Mouse (Mus musculus): ENCODE measurements around the gene Hnrnph1. TPM values are rescaled to one million over a fixed set of nuclear protein-coding genes. Genes with fewer than 3 reads are reported as not detected.
"Not testable (repeated sequence)": the region's sequence is repeated elsewhere in the genome, so short reads cannot be mapped to it uniquely, and the experiment has no call there.

The Hnrnph1 gene
- polyA plus RNA-seq (2012; rRNA removed): 43.2 and 51.7 TPM in 2 replicates

DNA sequence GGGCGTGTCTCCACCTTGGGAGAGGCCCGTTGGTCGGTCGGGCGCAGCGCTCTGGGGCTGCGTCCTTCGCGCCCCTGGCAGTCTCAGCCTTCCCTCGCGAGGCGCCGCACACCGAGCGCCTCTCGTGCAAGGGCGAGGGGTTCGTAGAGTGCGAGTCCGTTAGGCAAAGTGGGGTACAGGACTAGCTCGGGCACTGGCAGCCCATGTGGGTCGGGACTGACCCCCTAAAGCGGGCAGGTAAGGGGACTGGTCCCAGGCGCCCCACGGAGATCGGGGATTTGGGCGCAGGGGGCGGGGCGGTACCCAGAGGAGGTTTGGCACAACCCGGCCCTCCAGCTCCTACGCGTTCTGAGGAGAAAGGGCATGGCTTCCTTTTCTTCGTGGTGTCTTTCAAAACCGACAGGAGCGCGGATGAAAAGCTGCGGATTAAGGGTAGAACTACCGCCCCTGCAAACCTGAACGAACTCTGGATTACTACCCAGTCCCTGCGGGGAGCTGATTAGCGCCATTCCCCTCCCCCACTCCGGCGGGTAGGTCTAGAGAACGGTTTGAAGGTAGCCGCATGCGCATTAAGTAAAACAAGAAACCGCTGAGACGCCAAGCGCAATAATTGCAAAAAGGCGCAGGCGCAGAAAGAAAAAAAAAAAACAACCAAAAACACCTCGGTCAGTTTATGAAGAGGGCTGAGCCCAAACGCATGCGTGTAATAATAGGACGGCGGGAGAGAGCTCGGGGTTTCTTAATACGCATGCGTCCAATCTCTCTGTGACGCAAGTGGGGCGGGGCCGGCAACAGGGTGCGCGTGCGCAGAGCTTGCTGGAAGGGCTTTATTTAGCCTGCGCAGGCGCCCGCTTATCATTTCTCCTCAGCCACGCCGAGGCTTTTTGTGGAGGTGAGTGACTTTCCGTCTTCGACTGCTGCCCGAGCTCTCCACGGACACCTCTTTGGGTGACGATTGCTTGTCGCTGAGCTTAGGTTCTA, at the start of gene Hnrnph1:
Hnrnph1 (plus strand) TSS at position 80 of the 981 bp plus-strand sequence.
- DNase-seq (ENCODE audit: low read depth, low spot score): peak; percentile 98
- WGBS: under 1% methylated on average over 76 of the region's 76 CpGs

- WGBS: 60% methylated on average over 3 of the region's 3 CpGs
- no peak for DNase-seq (ENCODE audit: low read depth, low spot score)
Measured at GRCm38 (mm10) chr11:50328075-50328625, 48.6 kb upstream of the Hnrnph1 start.

DNA sequence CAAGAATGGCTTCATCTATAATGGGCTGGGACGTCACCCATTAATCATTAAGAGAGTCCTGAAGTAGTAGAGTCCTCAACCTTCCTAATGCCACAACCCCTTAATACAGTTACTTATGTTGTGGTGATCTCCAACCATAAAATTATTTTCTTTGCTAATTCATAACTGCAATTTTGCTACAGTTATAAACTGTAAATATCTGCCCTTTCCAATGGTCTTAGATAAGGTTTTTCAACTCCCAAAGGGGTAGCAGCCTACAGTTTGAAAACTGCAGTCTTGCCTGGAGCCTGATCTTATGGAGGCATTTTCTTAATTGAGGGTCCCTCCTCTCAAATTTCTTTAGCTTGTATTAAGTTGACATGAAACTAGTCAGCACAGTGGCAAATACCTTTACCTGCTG, 47.4 kb upstream of the Hnrnph1 start:
- 95% methylated on average over 1 of the region's 1 CpGs for WGBS
- no peak for DNase-seq (ENCODE audit: low read depth, low spot score)

GRCm38 (mm10) chr11:50333181-50333580, 43.6 kb upstream of the Hnrnph1 start:
- no peak for DNase-seq (ENCODE audit: low read depth, low spot score)
- 84% methylated on average over 3 of the region's 3 CpGs for WGBS

GRCm38 (mm10) chr11:50336126-50336525, 40.7 kb upstream of the Hnrnph1 start:
- WGBS: 21% methylated on average over 1 of the region's 1 CpGs
- no peak for DNase-seq (ENCODE audit: low read depth, low spot score)

DNA sequence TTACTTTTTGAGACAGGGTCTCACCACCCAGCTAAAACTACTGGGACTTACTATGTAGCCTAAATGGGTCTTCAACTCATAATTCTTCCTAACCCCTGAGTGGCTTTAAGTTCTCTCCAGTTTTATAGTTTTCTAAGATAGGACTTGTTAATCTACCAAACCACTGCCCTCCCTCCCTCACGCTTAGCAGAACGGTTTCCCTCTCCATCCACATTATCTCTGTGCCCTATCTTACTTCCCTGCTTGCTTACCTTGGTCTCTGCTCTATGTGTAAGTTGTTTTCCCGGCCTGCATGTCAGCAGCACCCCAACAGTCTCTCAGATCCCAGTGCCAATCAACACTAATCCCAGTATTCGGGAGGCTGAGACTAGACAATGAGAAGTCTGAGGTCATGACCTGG, 39.9 kb upstream of the Hnrnph1 start:
- DNase-seq (ENCODE audit: low read depth, low spot score): no peak
- 68% methylated on average over 4 of the region's 4 CpGs for WGBS

DNA sequence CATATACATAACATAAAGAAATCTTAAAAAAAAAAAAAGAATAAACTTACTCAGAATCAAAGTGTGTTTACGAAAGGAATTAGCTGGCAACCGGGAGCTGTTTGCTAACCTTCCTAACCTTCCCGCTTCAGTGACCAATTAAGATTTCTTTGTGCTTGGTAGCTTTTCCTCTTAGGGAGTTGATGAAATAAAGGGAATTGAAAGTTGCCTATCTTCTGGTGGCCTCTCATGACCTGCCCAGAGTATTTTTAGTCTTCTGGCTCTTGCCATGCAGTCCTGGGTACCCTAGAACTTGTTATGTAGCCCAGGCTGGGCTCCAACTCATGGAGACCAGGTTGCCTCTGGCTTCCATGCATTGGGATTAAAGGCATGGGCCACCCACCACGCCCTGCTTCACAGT, 31.3 kb upstream of the Hnrnph1 start:
- DNase-seq (ENCODE audit: low read depth, low spot score): no peak
- 79% methylated on average over 4 of the region's 4 CpGs for WGBS

- no peak for DNase-seq (ENCODE audit: low read depth, low spot score)
- WGBS: 87% methylated on average over 9 of the region's 9 CpGs
Measured at GRCm38 (mm10) chr11:50346256-50347032, 30.3 kb upstream of the Hnrnph1 start.

DNA sequence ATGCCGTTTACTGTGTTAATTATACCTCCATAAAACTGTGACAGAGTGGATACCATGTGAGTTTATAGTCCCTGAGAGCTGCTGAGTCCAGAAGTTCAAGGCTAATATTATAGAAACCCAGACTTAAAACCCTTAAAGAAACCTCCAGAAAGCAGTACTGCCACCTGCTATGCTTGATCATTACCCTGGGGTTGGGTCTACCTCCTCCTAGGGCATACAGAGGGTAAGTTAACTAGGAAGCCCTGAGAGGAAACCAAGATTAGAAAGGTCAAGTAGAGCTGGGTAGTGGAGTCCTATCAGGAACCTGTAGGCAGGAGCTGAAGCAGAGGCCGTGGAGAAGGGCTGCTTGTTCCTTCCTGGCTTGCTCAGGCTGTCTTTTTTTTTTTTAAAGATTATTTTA, 24.6 kb upstream of the Hnrnph1 start:
- DNase-seq (ENCODE audit: low read depth, low spot score): peak; percentile 40
- 26% methylated on average over 2 of the region's 2 CpGs for WGBS

DNA sequence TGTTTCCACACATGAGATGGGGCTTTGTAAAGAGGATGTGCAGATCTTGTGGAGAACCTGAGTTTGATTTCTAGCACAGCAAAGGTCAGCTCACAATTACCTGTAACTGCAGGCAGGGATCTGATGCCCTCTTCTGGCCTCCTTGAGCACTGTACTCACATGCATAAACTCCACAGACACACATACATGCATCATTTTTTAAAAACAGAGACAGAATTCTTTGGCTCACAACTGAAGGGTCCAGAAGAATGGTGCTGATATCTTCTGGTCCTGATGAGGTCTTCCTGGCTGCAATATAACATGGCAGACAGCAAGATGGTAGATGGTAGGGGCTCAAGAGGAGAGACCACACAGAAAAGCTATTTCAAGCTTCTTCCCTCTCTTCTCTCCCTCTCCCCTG, 22.6 kb upstream of the Hnrnph1 start, which contains the start of gene Cby3:
Cby3 (plus strand) TSS at position 301 of the 400 bp plus-strand sequence.
- DNase-seq (ENCODE audit: low read depth, low spot score): no peak

DNA sequence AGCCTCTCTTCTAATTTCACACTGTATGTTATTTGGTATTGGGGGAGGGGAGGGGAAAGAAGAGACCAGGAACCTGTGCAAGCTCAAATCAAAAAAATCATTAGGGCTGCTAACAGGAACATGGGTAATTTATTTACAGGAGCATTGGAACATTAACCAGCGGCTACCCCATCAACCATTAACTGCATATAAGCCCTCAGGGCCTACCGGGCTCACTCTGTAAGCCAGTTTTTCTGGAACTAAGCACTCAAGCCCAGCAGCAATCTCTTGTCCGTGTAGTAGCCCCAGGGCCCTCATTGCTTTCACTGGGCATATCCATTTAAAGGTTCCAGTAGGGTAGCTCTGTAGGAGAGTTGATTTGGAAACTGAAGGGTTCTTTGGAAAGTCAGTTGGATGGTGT, 21.9 kb upstream of the Hnrnph1 start:
- no peak for DNase-seq (ENCODE audit: low read depth, low spot score)
- WGBS: 35% methylated on average over 3 of the region's 3 CpGs

GRCm38 (mm10) chr11:50355395-50355794, 21.4 kb upstream of the Hnrnph1 start:
- no peak for DNase-seq (ENCODE audit: low read depth, low spot score)
- WGBS: 84% methylated on average over 1 of the region's 1 CpGs

- WGBS: 3% methylated on average over 74 of the region's 74 CpGs
- DNase-seq (ENCODE audit: low read depth, low spot score): no peak
Measured at GRCm38 (mm10) chr11:50358950-50359861, 17.6 kb upstream of the Hnrnph1 start.

- not testable (repeated sequence) for DNase-seq (ENCODE audit: low read depth, low spot score)
- 84% methylated on average over 1 of the region's 1 CpGs for WGBS
Measured at GRCm38 (mm10) chr11:50361282-50361681, 15.5 kb upstream of the Hnrnph1 start.

DNA sequence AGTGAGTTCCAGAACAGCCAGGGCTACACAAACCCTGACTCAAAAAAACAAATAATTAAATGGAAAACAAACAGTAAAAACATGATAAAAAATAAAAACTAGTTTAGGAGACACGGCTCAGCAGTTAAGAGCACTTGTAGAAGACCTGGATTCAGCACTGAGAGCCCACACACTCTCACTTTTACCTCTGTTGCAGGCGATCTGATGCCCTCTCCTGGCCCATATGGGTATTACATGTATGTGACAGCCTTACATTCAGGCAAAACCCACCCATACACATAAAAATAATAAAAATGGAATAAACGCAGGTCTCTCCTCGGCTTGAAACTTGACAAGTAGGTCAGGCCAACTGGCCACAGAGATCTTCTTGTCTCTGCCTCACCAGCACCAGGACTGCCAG, 12.2 kb upstream of the Hnrnph1 start:
- WGBS: 3% methylated on average over 4 of the region's 4 CpGs
- DNase-seq (ENCODE audit: low read depth, low spot score): no peak

DNA sequence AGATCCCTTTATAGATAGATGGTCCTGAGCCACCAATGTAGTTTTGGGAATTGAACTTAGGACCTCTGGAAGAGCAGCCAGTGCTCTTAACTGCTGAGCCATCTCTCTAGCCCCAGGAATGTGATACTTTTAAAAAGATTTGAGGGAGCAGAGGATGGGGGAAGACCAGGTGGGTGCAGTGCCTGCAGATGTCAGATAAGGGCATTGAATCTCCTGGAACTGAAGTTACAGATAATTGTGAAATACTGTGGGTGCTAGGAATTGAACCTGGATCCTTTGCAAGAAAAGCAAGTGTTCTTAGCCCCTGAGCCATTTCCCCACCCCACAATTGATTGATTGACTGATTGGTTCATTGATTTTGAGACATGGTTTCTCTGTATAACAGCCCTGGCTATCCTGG, 11.5 kb upstream of the Hnrnph1 start:
- no peak for DNase-seq (ENCODE audit: low read depth, low spot score)

DNA sequence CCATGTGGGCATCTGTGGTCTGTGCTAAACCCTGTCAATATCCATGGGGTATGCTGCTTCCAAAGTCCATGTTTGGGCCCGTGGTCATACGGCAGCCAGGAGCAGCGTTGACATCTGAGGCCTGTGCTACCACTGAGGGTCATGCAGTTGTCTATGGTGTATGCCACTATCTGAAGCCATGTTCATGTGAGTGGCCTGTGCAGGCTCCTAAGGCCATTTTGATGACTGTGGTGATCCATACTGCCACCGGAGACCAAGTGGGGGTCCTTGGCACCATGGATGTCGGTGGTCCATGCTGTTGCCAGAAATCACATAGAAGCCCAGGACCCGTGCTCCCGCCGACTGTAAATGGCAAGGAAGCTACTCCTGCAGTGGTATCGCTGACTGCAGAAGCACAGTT, 9.3 kb upstream of the Hnrnph1 start:
- WGBS: 93% methylated on average over 9 of the region's 9 CpGs
- no peak for DNase-seq (ENCODE audit: low read depth, low spot score)

DNA sequence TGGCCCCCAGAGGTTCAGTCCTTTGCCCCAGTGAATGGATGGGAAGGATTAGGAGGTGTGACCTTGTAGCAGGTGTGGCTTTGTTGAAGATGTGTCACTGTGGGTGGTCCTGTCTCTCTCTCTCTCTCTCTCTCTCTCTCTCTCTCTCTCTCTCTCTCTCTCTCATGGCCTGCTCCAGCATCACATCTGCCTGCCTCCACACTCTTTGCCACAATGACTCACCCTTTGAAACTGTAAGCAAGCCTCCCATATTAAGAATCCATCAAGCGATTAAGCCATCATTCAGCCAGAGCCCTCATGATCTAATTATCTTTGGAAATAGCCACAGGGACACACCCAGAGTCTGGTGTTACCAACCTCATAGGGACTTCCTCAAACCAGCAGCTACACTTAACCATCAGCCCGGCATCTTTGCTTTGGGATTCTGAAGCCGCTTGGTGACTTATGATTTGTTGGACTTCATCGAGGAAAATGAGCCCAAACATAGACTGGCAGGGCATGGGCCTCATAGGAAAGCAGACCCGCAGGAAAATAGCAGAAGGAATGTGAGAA, 7.4 kb upstream of the Hnrnph1 start:
- no peak for DNase-seq (ENCODE audit: low read depth, low spot score)
- WGBS: 74% methylated on average over 5 of the region's 5 CpGs

DNA sequence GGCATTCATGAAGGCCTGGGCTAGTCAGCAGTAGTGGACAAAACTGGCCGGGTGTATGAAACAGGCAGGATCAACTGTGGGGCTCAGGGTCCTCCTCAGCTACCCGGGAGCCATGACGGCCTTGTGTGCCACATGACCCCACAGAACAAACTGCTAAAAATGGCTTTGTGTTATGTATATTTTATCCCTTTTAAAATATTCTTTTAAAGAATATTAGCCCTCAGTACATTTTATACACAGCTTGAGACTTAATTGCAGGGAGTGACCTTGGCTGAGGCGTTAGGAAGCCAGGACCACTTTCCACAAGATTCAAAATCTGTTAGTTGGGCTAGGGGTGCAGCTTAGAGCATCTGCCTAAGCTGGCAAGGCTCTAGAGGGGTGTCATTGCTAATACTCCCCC, 5.8 kb upstream of the Hnrnph1 start:
- no peak for DNase-seq (ENCODE audit: low read depth, low spot score)
- 60% methylated on average over 4 of the region's 4 CpGs for WGBS
